In the genomic region with DNA sequence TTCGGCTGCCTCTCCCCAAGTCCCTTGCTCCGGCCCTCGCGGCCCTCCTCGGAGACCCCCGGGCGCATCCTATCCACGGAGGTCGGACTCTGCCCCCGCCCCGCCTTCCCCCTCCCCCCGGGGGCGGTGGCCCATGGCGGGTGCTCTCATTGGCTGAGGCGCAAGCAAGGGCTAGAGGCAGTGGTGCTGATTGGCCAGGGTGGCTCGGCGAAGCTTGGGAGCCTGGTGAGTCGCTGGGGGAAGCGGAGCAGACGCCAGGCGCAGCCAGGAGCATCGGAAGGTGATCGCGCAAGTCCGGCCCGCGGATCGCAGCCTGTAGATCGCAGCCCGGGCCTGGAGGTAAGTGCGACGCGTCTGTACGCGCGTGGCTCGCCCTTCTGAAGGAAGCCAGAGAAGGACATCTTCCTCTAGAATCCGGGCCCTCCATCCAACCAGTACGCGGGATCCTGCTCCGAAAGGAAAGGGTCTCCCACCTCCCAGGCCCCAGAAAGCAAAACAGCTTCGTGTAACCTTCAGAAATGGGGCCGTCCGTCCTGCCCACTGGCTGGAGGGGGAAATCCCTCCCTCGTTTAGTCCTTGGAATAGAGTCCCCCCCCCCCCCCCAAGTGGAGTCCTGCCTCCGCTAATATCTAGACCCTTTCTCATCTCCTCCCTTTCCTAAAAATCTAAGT, we compare ENCODE assay signal across 7 mouse cellular contexts. TPM values are rescaled to one million over a fixed set of nuclear protein-coding genes. Genes with fewer than 3 reads are reported as not detected.
DNase-seq lines count a peak whose midpoint lies in the region; ATAC-seq and TF ChIP-seq lines count a peak whose summit lies in the region.

A gene (plus strand): TSS at position 194 of the 671 bp plus-strand sequence.

- H3K27me3 ChIP-seq in embryonic facial prominence, embryonic 13.5 days, result peaks cover 3% of the 10 kb centered on the region; the same call in 1 of the 2 replicates
- no peaks in the 10 kb centered on the region for H3K27me3 ChIP-seq in kidney, adult 2 months (replicated peaks; ENCODE audit: control insufficient read depth, insufficient read depth, low read length)
- H3K27me3 ChIP-seq in limb, embryonic 10.5 days (ENCODE audit: low read depth, poor library complexity, severe bottlenecking), result peaks cover 24% of the 10 kb centered on the region
- peaks cover 24% of the 10 kb centered on the region for H3K27me3 ChIP-seq in midbrain, embryonic 12.5 days
- H3K27me3 ChIP-seq in spleen, adult 2 months (ENCODE audit: control insufficient read depth, insufficient read depth, low read length), result peaks cover 7% of the 10 kb centered on the region

- H3K27ac ChIP-seq in bone marrow, adult 2 months (ENCODE audit: control insufficient read depth, insufficient read depth, low read depth, low read length, poor library complexity), result no peak within 1 kb of the TSS
- no peak within 1 kb of the TSS for H3K27ac ChIP-seq in embryonic facial prominence, embryonic 13.5 days
- H3K27ac ChIP-seq in kidney, adult 2 months (ENCODE audit: insufficient read depth, low read depth, low read length), result peak within 1 kb of the TSS; percentile 85
- peak within 1 kb of the TSS; percentile 78 for H3K27ac ChIP-seq in limb, embryonic 10.5 days
- peak within 1 kb of the TSS; percentile 46; the same call in 1 of the 2 replicates for H3K27ac ChIP-seq in midbrain, embryonic 12.5 days (replicated peaks)
- H3K27ac ChIP-seq in spleen, adult 2 months (ENCODE audit: insufficient read depth, low read length), result no peak within 1 kb of the TSS

- no peak for TF ChIP-seq POLR2A in bone marrow, adult 2 months (IDR thresholded peaks at IDR 0.05; ENCODE audit: borderline replicate concordance, control insufficient read depth, low read depth, low read length)
- peak; percentile 97 for TF ChIP-seq POLR2A in kidney, adult 2 months (IDR thresholded peaks at IDR 0.05; ENCODE audit: low read depth, low read length)
- peak; percentile 7; the same call in 1 of the 2 replicates for TF ChIP-seq POLR2A in spleen, adult 2 months (IDR thresholded peaks at IDR 0.05; ENCODE audit: low read depth, low read length)

- H3K4me1 ChIP-seq in bone marrow, adult 2 months (ENCODE audit: control insufficient read depth, insufficient read depth, low read length), result no peaks in the 10 kb centered on the region
- peaks cover 19% of the 10 kb centered on the region for H3K4me1 ChIP-seq in embryonic facial prominence, embryonic 13.5 days
- peaks cover 18% of the 10 kb centered on the region for H3K4me1 ChIP-seq in kidney, adult 2 months (ENCODE audit: control insufficient read depth, insufficient read depth, low read length)
- peaks cover 16% of the 10 kb centered on the region for H3K4me1 ChIP-seq in limb, embryonic 10.5 days
- peaks cover 16% of the 10 kb centered on the region for H3K4me1 ChIP-seq in midbrain, embryonic 12.5 days
- H3K4me1 ChIP-seq in spleen, adult 2 months (ENCODE audit: control insufficient read depth, insufficient read depth, insufficient read length), result peaks cover 4% of the 10 kb centered on the region; the same call in 1 of the 2 replicates

- peak within 1 kb of the TSS; percentile 80 for H3K9ac ChIP-seq in embryonic facial prominence, embryonic 13.5 days
- peak within 1 kb of the TSS; percentile 66 for H3K9ac ChIP-seq in midbrain, embryonic 12.5 days (replicated peaks)

- peak; percentile 98 for ATAC-seq in embryonic facial prominence, embryonic 13.5 days (ENCODE audit: insufficient number of reproducible peaks, insufficient read depth, low FRiP score, low TSS enrichment, low read depth)
- peak; percentile 100 for ATAC-seq in midbrain, embryonic 12.5 days (ENCODE audit: low FRiP score, low read depth)

- H3K9me3 ChIP-seq in embryonic facial prominence, embryonic 13.5 days, result no peaks in the 10 kb centered on the region
- H3K9me3 ChIP-seq in limb, embryonic 10.5 days (replicated peaks), result no peaks in the 10 kb centered on the region
- no peaks in the 10 kb centered on the region for H3K9me3 ChIP-seq in midbrain, embryonic 12.5 days

- peak; percentile 89 for DNase-seq in heart, adult 8-10 months (ENCODE audit: low spot score)
- peak; percentile 98 for DNase-seq in kidney, adult 2 months
- peak; percentile 95 for DNase-seq in limb, embryonic 10.5 days (ENCODE audit: low spot score)
- peak in 1 of 2 experiments; percentile 42 for DNase-seq in spleen, adult 2 months (ENCODE audit: low read depth in 1 of 2, low spot score in 2 of 2)

- 2% methylated on average over 46 of the region's 46 CpGs for WGBS in bone marrow, adult 2 months
- WGBS in embryonic facial prominence, embryonic 13.5 days, result under 1% methylated on average over 46 of the region's 46 CpGs
- WGBS in kidney, adult 2 months, result 2% methylated on average over 46 of the region's 46 CpGs
- under 1% methylated on average over 46 of the region's 46 CpGs for whole genome bisulfite sequencing in limb, embryonic 10.5 days
- WGBS in midbrain, embryonic 12.5 days, result under 1% methylated on average over 45 of the region's 46 CpGs
- 3% methylated on average over 43 of the region's 46 CpGs for WGBS in spleen, adult 2 months

- peak within 1 kb of the TSS; percentile 68 for H3K4me2 ChIP-seq in embryonic facial prominence, embryonic 13.5 days
- H3K4me2 ChIP-seq in midbrain, embryonic 12.5 days (replicated peaks), result peak within 1 kb of the TSS; percentile 81

- H3K4me3 ChIP-seq in bone marrow, adult 2 months (replicated peaks; ENCODE audit: control insufficient read depth, low read depth, low read length), result peak within 1 kb of the TSS; percentile 22
- peak within 1 kb of the TSS; percentile 63 for H3K4me3 ChIP-seq in embryonic facial prominence, embryonic 13.5 days
- H3K4me3 ChIP-seq in kidney, adult 2 months (ENCODE audit: insufficient read depth, low read depth, low read length), result peak within 1 kb of the TSS; percentile 92
- H3K4me3 ChIP-seq in limb, embryonic 10.5 days, result peak within 1 kb of the TSS; percentile 66
- H3K4me3 ChIP-seq in midbrain, embryonic 12.5 days, result peak within 1 kb of the TSS; percentile 59
- H3K4me3 ChIP-seq in spleen, adult 2 months (ENCODE audit: extremely low read depth, insufficient read depth, insufficient read length), result peak within 1 kb of the TSS; percentile 51

- TF ChIP-seq CTCF in bone marrow, adult 2 months (IDR thresholded peaks at IDR 0.05; ENCODE audit: control insufficient read depth, insufficient read depth, low read length), result no peak
- TF ChIP-seq CTCF in kidney, adult 2 months (conservative IDR thresholded peaks at IDR 0.05; ENCODE audit: insufficient read depth, insufficient read length, low read depth, low read length), result no peak
- TF ChIP-seq CTCF in spleen, adult 2 months (IDR thresholded peaks at IDR 0.05; ENCODE audit: extremely low read depth, insufficient read depth, insufficient read length, insufficient replicate concordance), result no peak

- no peaks in the 10 kb centered on the region for H3K36me3 ChIP-seq in embryonic facial prominence, embryonic 13.5 days
- H3K36me3 ChIP-seq in kidney, adult 2 months (ENCODE audit: control insufficient read depth, insufficient read depth, low read length), result no peaks in the 10 kb centered on the region
- no peaks in the 10 kb centered on the region for H3K36me3 ChIP-seq in limb, embryonic 10.5 days
- H3K36me3 ChIP-seq in midbrain, embryonic 12.5 days, result no peaks in the 10 kb centered on the region
- H3K36me3 ChIP-seq in spleen, adult 2 months (ENCODE audit: control insufficient read depth, insufficient read depth, low read length), result no peaks in the 10 kb centered on the region

RNA-seq across cellular contexts. Expression of the gene that starts here (rescaled TPM):
- 0.97 and 1.6 TPM in 2 replicates for polyA plus RNA-seq in bone marrow, adult 2 months (2011; ENCODE audit: insufficient read depth, insufficient read length, low replicate concordance, missing spikeins)
- 24.8 and 25.2 TPM in 2 replicates for polyA plus RNA-seq in embryonic facial prominence, embryonic 13.5 days (2015; fragmentation: Nextera tagmentation; extraction: Ambion mirVana)
- total RNA-seq in heart, adult 8-10 months (2022), result 10 to 100 TPM in 3 of 4 experiments, 1 to 10 TPM in 1; 9.1 to 18.3 (median 14.6) TPM
- polyA plus RNA-seq in kidney, adult 2 months (2012; rRNA removed), result 267 and 285 TPM in 2 replicates
- polyA plus RNA-seq in limb, embryonic 10.5 days (2016; fragmentation: Nextera tagmentation; extraction: Ambion mirVana), result 14.9 and 22.7 TPM in 2 replicates
- 39.5 and 40.3 TPM in 2 replicates for polyA plus RNA-seq in midbrain, embryonic 12.5 days (2016; fragmentation: Nextera tagmentation; extraction: Ambion mirVana)
- 4.6 and 5.1 TPM in 2 replicates for polyA plus RNA-seq in spleen, adult 2 months (2012; rRNA removed)

Comparison
In these comparisons a context has a peak if more than half of its experiments do, and no peak if none do; other contexts are left out.
1. H3K27ac ChIP-seq: peak in kidney, adult 2 months (single experiment), limb, embryonic 10.5 days (single experiment) and midbrain, embryonic 12.5 days (single experiment); none in bone marrow, adult 2 months (single experiment), embryonic facial prominence, embryonic 13.5 days (single experiment) and spleen, adult 2 months (single experiment).
2. H3K4me3 ChIP-seq: peak in every context shown above with its lines; median percentile 92 in kidney, adult 2 months; 66 in limb, embryonic 10.5 days; 63 in embryonic facial prominence, embryonic 13.5 days; 59 in midbrain, embryonic 12.5 days; 51 in spleen, adult 2 months; 22 in bone marrow, adult 2 months.